Mouse (Mus musculus): ENCODE data around the gene Gm15155.
A peak's percentile ranks its signal among the peaks of the same experiment; 100 is the strongest.

Gene Gm15155

DNA sequence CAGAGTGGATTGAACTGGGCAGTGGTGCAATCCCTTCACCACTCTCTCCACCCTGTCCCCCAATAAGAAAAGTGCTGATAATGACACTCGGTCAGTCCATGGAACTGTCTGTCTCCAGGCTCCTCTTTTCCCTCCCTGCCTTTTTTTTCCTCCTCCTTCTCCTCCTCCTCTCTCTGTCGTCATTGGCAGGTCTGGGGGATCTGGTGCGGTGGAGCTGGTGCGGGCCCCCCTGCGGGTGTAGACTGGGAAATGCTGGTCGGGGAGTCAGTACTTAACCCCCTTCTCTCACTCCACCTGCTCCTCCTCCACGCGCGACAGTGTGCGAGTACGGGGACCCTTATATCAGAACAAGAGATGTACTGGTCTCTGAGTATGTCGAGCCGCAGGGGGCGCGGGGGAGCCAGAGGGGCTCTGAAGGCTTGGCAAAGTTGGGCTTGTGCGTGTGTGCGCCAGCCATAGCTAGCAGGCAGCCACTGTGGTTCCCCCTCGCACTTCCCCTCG lies at the start of gene Gm15155:
TSS of gene Gm15155 (plus strand) at position 401 of the 501 bp plus-strand sequence.
- peak; percentile 40 for DNase-seq

DNA sequence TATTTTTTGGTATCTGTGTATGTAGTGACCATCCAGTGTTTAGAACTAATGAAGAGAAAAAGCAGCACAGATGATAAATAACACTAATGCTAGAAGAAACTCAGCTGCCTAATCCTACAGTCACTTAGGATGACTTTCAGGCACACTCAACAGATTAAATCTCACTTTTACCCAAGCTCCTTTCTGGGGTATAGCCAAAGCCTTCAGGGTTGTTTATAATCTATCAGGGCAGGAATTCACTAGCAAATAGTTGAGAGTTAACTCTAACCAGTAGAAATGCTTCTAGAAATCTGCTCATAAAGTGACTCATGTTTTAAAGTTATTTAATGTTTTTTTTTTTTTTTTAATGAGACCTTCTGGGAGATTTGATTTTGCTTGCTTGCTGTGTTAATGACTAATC lies 44.8 kb upstream of the Gm15155 start:
- no peak for DNase-seq

DNA sequence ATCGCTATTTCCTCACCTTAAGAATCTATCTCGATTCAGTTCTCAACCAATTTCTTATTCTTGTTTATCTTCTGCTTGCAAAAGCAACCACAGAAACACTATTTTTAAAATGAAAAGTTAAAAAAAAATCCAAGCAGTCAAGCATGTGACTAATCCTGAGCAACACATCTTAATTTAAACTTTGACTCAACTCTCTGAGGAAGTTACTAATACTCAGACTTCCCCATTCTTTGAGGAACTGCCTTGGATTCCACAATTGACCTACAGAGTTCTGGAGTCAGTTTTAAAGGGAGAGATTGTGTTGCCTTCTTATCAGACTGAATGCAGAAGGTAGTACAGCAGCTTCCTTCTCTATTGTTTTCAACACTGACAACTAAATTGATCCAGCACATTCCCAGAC lies 40.0 kb upstream of the Gm15155 start:
- DNase-seq, result no peak

DNA sequence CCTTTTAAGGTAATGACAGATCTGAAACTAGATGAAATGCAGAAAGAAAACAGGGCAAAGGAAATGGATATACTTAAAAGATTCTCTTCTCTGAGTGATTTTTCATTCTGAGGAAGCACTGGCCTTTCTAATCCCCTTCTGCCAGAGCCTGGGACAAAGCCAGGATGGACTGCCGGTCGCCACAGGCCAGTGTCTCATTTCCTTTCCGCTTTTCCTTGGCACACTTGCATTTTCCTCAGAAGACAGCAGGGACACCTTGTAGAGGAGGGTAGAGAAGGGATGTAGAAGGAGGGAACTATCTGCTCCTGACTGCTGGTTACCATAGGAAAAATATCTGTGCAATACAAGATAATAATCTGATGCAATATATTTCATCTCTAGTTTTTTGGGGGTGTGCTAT lies 33.1 kb upstream of the Gm15155 start:
- peak; percentile 62 for DNase-seq

DNA sequence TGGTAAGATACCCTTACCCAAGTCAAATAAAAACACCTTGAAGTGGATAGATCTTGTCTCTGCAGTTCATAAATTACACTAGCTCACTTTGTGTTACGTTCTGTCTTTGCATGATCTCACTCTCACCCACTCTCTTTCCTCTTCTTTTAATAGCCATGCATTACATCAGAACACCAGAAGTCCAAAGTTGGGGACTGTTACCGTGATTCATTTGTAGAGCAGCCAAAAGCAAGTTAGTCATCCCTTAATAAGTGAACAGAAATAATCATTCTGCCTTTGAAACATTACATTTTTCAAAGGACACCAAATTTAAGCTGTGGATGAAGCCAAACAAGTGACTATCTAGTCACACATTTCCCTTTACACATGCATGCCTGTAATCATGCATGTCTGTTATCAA lies 32.1 kb upstream of the Gm15155 start:
- no peak for DNase-seq

GRCm38 (mm10) chrX:155594685-155595084 lies 29.9 kb upstream of the Gm15155 start:
- DNase-seq, result no peak

DNA sequence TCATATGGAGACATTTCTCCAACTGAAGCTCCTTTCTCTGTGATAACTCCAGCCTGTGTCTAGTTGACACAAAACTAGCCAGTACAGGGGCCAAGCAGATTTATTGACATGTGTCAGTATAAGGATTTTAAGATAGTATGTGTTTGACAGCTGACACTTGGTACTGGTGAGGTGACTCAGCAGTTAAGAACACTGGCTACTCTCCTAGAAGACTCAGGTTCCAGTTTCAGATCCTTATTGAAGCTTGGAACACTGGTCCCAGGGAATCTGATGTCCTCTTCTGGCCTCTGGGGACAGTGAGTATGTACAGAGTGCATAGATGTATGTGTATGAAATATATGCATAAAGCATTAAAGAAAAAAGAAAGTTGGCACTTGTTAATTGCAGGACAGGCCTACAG lies 28.2 kb upstream of the Gm15155 start:
- DNase-seq, result no peak

DNA sequence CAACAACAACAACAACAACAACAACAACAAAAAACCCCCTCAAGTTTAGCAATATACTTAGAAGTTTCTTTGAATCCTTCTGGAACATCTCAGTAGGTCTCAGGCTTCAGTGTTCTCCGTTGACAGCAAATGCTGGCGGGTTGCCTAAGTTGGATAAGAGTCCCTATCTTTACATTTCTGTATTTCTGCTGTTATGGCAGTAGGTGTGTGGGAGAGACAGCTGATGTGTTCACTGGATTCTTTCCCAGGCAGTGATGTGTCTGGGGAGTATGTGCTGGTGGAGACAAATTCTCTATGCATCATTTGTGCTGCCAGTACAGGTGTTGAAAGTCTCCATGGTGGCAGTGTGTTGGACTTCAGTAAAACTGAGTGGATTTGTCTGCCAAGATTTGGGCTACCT lies 23.3 kb upstream of the Gm15155 start:
- DNase-seq, result no peak

- DNase-seq, result no peak
Measured at GRCm38 (mm10) chrX:155622527-155622926, 2.0 kb upstream of the Gm15155 start.

GRCm38 (mm10) chrX:155622961-155623599 lies 1.5 kb upstream of the Gm15155 start:
- peak; percentile 45 for DNase-seq

GRCm38 (mm10) chrX:155623701-155624281 lies 750 bp upstream of the Gm15155 start, which contains the start of gene Ptchd1:
Gene Ptchd1, minus strand, starts transcription at chrX:155623814.
- DNase-seq, result peak; percentile 56

- DNase-seq, result no peak
Measured at GRCm38 (mm10) chrX:155624895-155625294, 354 bp downstream of the Gm15155 start.

DNA sequence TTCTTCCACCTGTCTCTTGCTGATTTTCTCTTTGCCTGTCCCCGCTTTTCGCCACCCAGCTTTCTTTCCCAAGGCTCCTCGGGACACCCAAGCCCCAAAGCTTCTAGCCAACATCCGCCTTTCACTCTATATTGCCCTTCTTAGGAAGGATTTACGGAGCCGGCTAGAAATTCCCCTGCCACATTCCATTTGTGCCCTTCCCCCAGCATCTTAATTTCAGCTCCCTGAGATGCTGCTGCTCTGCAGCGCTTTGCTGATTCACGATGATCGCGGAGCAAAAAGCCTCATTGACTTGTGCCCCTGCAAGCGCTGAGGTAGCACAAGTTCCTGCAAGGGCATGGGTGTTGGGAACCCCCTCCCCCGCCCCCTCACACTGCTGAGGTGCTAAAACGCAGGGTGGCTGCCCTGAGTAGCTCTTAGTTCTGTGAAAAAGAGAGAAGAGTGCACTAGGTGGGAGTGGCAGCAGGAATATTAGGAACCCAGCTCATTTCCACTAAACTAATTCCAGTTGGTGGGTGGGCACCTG lies 1.2 kb downstream of the Gm15155 start:
- DNase-seq, result no peak

DNA sequence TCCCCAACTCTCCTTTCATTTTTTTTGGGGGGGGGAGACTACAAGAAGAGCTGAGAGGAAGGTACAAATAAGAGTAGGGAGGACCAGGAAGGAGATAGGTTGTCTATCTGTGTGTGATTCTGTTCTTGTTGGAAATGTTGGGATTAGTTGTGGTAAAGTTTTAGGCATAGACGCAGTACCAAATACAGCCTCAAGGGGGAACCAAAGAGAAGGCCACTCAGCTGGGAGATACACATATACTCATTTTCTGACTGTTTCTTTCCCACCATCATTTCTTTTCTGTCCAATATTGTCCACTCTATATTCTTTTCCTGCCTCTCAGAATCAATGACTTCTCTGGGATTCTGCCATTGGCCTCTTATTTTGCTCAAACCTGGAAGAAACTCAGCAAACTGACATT lies 19.4 kb downstream of the Gm15155 start:
- peak; percentile 33 for DNase-seq

DNA sequence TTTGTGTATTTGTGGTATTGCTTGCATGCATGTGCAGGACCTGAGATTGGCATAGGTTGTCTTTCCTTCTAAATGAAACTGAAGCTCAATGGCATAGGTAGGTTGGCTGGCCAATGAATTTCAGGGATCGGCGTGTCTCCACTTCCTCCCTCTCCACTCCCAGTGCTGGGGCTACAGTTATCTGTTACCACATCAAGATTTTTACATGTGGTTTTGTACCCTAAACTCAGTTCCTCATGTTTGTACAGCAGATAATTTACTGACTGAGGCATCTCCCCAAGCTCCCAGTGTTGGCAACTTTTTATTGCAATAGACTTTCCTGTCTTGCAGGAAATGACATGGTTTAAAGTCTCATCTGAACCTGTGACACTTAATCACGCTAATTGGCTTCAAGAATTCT lies 21.4 kb downstream of the Gm15155 start:
- DNase-seq, result no peak

- DNase-seq, result peak; percentile 31
Measured at GRCm38 (mm10) chrX:155657971-155658370, 33.4 kb downstream of the Gm15155 start.

DNA sequence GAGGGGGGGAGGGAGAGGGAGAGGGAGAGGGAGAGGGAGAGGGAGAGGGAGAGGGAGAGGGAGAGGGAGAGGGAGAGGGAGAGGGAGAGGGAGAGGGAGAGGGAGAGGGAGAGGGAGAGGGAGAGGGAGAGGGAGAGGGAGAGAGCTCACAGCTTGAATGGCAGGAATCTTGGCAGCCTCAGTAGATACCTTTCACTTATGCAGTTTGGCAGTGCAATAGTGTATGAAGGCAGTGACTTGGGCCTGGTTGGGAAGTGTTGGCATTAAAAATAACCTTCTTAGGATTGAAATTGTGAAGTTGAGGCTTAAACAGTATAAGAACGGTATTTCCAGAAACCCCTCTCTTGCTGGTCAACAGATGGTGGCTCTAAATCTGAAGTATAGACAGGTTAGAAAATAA lies 65.9 kb downstream of the Gm15155 start:
- peak; percentile 5 for DNase-seq

- DNase-seq, result no peak
Measured at GRCm38 (mm10) chrX:155724157-155724556, 99.6 kb downstream of the Gm15155 start.

GRCm38 (mm10) chrX:155728387-155728786 lies 103.8 kb downstream of the Gm15155 start:
- no peak for DNase-seq

DNA sequence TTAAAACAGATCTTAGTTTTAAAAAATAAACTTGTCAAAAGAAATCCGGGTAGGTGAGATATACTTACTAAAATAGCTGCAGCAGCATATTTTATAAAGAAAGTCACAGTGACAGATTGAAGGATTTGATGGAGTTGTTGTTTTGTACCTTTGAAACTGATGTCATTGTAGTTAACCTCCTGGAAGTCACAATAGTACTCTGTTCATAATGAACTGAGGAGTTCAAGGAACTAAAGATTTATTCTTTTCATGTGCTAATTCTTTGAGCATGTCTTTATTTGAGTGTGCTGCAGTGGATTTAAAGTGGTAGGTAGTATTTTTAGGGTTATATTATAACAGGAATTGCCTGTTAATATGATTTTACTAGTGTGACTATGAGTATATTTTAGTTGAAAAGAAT lies 263.6 kb downstream of the Gm15155 start:
- DNase-seq, result no peak

GRCm38 (mm10) chrX:155900040-155900439 lies 275.5 kb downstream of the Gm15155 start:
- no peak for DNase-seq

DNA sequence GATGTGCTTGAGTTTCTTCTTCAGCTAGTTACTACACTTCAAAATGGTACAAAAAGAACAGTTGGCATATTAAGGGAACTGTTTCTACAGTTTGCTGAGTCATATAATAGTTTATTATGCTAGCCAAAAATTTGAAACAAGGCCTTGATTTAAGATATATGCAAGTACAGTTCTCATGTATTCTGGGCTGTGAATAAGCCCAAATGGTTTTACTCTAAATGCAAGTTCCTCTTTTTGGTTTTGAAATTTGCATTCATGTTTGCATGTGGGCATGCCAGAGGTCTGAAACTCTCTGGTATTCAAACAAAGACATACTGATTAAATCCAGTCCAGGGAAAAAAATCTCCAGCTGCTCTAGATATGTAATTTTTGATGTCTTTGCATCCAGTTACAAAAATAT lies 277.2 kb downstream of the Gm15155 start:
- DNase-seq, result no peak

DNA sequence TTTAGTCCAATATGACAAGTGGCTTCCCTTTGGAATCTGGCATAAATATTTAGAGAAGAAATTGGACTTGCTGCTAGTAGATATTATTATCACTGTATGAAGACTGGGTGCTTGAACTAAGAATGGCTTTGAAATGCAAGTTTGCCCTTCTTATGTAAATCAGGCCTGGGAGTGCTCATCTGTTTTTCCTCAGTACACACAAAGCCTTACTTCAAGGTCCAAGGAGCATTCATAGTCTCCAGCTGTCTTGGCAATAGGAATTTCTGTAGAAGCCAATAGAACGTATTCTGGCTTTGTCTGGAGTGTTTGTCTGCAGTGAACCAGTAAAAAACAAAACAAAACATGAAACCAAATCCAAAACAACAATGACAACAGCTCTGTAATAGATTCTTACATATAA lies 278.6 kb downstream of the Gm15155 start:
- no peak for DNase-seq

DNA sequence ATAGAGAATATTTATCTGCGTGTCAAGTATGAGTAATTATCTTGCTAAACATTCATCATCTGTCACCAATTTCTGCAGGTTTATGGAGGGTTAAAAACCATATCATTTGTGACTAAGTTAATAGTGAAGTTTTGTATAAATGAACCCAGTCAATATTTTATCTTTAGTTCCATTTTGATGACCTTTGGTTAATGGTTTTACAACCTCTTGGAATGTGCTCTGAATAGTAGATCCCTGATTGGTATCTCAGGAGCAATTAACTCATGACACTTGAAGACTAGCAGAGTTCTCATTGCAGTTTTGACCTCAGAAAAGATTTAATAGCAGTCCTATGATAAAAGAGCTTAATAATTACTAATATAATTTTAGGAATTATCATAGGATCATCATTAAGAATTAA lies 385.2 kb downstream of the Gm15155 start:
- no peak for DNase-seq

DNA sequence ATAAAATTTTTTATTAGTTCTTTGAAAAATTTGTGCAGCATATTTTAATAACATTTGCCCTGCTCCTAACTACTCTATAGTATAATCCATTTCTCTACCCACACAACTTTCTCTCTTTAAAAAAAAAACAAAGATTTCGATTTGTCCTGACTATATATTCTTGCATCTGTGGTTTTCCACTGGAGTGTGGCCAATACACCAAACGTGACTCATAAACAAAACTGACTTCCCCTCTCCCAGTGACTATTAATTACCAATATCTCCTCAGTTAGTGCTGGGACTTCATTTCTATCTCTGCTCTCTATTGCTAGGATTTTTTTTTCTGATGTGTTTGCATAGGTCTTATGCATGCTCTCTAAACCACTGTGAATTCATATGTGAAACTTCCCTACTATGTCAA lies 531.2 kb downstream of the Gm15155 start:
- no peak for DNase-seq

All from cerebellum, adult 8-10 months (tissue).